ENCODE assay signal across 28 mouse cellular contexts in the genomic region with DNA sequence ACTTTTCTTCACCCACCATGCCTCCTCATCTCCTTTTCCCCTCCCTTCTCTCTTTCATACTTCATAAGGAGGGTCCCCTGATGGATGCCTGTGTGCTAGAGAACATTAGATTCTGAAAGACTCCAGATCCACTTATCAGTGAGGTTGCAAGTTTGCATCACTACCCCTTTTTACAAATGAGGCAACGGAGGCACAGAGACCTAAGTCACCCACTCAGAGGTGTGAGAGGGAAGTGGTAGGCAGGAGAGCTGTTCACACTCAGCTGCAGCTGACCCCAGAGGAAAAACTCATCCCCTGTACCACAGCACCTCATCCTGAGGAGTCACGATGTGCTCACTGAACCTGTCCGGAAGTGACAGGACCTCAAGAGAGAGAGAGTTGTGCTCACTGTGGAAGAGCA. TPM values are rescaled to one million over a fixed set of nuclear protein-coding genes. Genes with fewer than 3 reads are reported as not detected.
DNase-seq lines count a peak whose midpoint lies in the region; ATAC-seq and TF ChIP-seq lines count a peak whose summit lies in the region.
"Had no signal": no experiment of that assay in that cellular context is flagged by ENCODE, and none has a peak within 500 bp of the region (broad histone marks: within the 10 kb centered on the region; RNA-seq: fewer than 3 reads in every experiment).

No protein-coding gene starts in this region.

- H3K27me3 ChIP-seq in lung, embryonic 15.5 days = no peaks in the 10 kb centered on the region
- H3K27me3 ChIP-seq in lung, postnatal 0 days (replicated peaks; ENCODE audit: insufficient read depth, low read length) = no peaks in the 10 kb centered on the region
- H3K27me3 ChIP-seq: CH12.LX; embryonic facial prominence, embryonic 13.5 days; embryonic facial prominence, embryonic 15.5 days; forebrain, embryonic 12.5 days; forebrain, embryonic 15.5 days had no signal

- no peak overlapping the region for H3K4me3 ChIP-seq in lung, embryonic 15.5 days
- no peak overlapping the region for H3K4me3 ChIP-seq in lung, postnatal 0 days (ENCODE audit: low read depth, low read length)
- H3K4me3 ChIP-seq: embryonic facial prominence, embryonic 13.5 days; embryonic facial prominence, embryonic 15.5 days; erythroblast, embryonic 14.5 days; forebrain, embryonic 10.5 days; forebrain, embryonic 12.5 days; forebrain, embryonic 15.5 days had no signal

- WGBS in lung, embryonic 15.5 days = 66% methylated on average over 3 of the region's 3 CpGs
- WGBS in lung, postnatal 0 days = 56% methylated on average over 3 of the region's 3 CpGs

- no peak for TF ChIP-seq CTCF in lung, postnatal 0 days (IDR thresholded peaks at IDR 0.05)

- no peak for ATAC-seq in lung, embryonic 15.5 days (ENCODE audit: borderline replicate concordance, extremely low read depth, low FRiP score, low TSS enrichment)
- ATAC-seq in lung, postnatal 0 days = no peak
- ATAC-seq in megakaryocyte progenitor cell, adult 5-6 weeks (replicated peaks; ENCODE audit: poor library complexity) = peak; percentile 50
- ATAC-seq: activated CD4-positive, CD25-positive, alpha-beta regulatory T cell, adult 4 months; CD4-positive, CD25-positive, alpha-beta regulatory T cell, adult 4 months; forebrain, embryonic 15.5 days; forebrain, postnatal 0 days; Patski had no signal

- no peak for DNase-seq in lung, postnatal 4 days
- no peak for DNase-seq in lung, postnatal 0 days (ENCODE audit: low spot score)
- DNase-seq in lung, postnatal 36 days = no peak
- no peak for DNase-seq in urinary bladder, postnatal 14 days (ENCODE audit: low spot score)
- DNase-seq: adrenal gland, adult 8-10 months; adrenal gland, postnatal 14 days; B cell, adult 2 months; cerebellum, adult 11 months; cerebellum, adult 18-20 months; cerebellum, adult 8-10 months; cerebellum, adult 9-11 months; cerebellum, postnatal 14 days; cerebellum, postnatal 36 days; embryo, embryonic 11 days; forebrain, postnatal 0 days had no signal

- H3K9me3 ChIP-seq in lung, embryonic 15.5 days = no peaks in the 10 kb centered on the region
- H3K9me3 ChIP-seq in lung, postnatal 0 days (ENCODE audit: low read length) = no peaks in the 10 kb centered on the region
- H3K9me3 ChIP-seq: embryonic facial prominence, embryonic 13.5 days; embryonic facial prominence, embryonic 15.5 days; forebrain, embryonic 10.5 days; forebrain, embryonic 12.5 days; forebrain, embryonic 15.5 days had no signal

- peaks cover 10% of the 10 kb centered on the region for H3K4me1 ChIP-seq in lung, embryonic 15.5 days
- H3K4me1 ChIP-seq in lung, postnatal 0 days (ENCODE audit: insufficient read depth, low read depth, low read length) = peaks cover 8% of the 10 kb centered on the region; the same call in 1 of the 2 replicates
- H3K4me1 ChIP-seq: embryonic facial prominence, embryonic 13.5 days; embryonic facial prominence, embryonic 15.5 days; forebrain, embryonic 10.5 days; forebrain, embryonic 12.5 days; forebrain, embryonic 15.5 days had no signal

- H3K9ac ChIP-seq in lung, embryonic 15.5 days = no peak overlapping the region
- no peak overlapping the region for H3K9ac ChIP-seq in lung, postnatal 0 days (replicated peaks; ENCODE audit: low read depth)
- H3K9ac ChIP-seq: embryonic facial prominence, embryonic 13.5 days; embryonic facial prominence, embryonic 15.5 days; forebrain, embryonic 12.5 days; forebrain, embryonic 15.5 days; forebrain, postnatal 0 days had no signal

- no peaks in the 10 kb centered on the region for H3K36me3 ChIP-seq in lung, embryonic 15.5 days
- no peaks in the 10 kb centered on the region for H3K36me3 ChIP-seq in lung, postnatal 0 days (ENCODE audit: insufficient read depth, low read length)
- H3K36me3 ChIP-seq: embryonic facial prominence, embryonic 13.5 days; embryonic facial prominence, embryonic 15.5 days; forebrain, embryonic 10.5 days; forebrain, embryonic 12.5 days; forebrain, embryonic 15.5 days; G1E had no signal

- H3K27ac ChIP-seq in lung, embryonic 15.5 days = peak overlapping the region; percentile 54; the same call in 1 of the 2 replicates
- H3K27ac ChIP-seq in lung, postnatal 0 days (ENCODE audit: low read length) = peak overlapping the region; percentile 92
- H3K27ac ChIP-seq: embryonic facial prominence, embryonic 13.5 days; embryonic facial prominence, embryonic 15.5 days; forebrain, embryonic 10.5 days; forebrain, embryonic 12.5 days; forebrain, embryonic 15.5 days had no signal

- H3K4me2 ChIP-seq in lung, embryonic 15.5 days = no peak overlapping the region
- no peak overlapping the region for H3K4me2 ChIP-seq in lung, postnatal 0 days (replicated peaks; ENCODE audit: low read depth, low read length)
- H3K4me2 ChIP-seq: embryonic facial prominence, embryonic 13.5 days; embryonic facial prominence, embryonic 15.5 days; forebrain, embryonic 12.5 days; forebrain, embryonic 15.5 days had no signal

- TF ChIP-seq EP300 in lung, postnatal 0 days (IDR thresholded peaks at IDR 0.05) = no peak

RNA-seq across cellular contexts. Expression of gene Ctsh, which starts 47.5 kb away (rescaled TPM):
- 410 and 503 TPM in 2 replicates for polyA plus RNA-seq in lung, embryonic 15.5 days (2015; fragmentation: Nextera tagmentation; extraction: Ambion mirVana)
- polyA plus RNA-seq in lung, postnatal 0 days (2015; fragmentation: Nextera tagmentation; extraction: Ambion mirVana) = 2,236 and 2,487 TPM in 2 replicates
- total RNA-seq in megakaryocyte progenitor cell, adult 5-6 weeks (2015) = 78.9 and 96.1 TPM in 2 replicates
- total RNA-seq in megakaryocyte progenitor cell, adult 5-6 weeks (2017) = 44.7 and 52.8 TPM in 2 replicates
- polyA plus RNA-seq: G1E had no signal
